Mouse (Mus musculus) fibroblast of lung, adult 2 months (primary cell): ENCODE results near the gene Atp5g2.

Experiments used
- DNase-seq: peaks from one replicate; pipeline ENCODE4 v3.0.0-alpha.2; 2011; ENCODE audit warnings: low read depth

Gene Atp5g2

DNA sequence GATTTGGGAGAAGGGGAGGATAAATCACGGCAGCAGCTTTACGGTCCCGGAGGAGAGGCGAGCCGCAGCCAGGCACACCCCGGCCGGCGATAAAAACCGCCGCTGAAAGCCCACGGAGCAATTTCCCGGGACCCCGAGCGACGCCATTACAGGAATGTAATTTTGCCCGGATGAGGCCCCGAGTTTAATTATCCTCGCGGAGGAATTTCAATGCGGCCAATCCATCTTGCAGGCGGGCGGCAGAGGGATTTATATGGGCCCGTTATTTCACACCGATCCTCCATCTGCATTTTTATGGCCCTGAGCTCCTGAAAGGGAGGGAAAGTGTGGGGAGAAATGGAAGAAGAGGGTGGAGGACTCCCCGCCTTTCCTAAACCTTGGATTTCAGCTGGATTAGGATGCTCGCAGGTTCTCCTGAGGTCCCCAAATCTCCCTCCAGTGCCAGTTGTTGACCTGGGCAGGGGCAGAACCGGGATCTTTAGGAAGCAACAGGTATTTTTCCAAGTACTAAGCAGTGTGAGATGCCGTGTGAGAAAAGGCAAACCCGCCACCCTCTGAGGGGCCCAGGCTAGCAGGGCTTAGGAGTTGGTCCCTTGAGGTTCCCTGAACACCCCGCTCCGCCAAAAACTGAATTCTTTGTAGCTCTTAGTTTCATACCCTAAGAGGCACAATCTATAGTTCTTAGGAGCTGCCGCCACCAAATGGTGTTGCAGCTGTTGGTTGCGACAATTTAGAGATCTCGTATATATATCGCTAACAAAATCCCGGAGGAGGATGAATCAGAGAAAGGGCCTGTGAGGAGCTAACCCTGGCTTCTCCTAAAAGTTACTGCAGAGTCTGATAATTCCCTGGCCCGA, at the start of gene Atp5g2:
Atp5g2 (minus strand) TSS at position 138 of the 857 bp plus-strand sequence.
- DNase-seq, result no peak

DNA sequence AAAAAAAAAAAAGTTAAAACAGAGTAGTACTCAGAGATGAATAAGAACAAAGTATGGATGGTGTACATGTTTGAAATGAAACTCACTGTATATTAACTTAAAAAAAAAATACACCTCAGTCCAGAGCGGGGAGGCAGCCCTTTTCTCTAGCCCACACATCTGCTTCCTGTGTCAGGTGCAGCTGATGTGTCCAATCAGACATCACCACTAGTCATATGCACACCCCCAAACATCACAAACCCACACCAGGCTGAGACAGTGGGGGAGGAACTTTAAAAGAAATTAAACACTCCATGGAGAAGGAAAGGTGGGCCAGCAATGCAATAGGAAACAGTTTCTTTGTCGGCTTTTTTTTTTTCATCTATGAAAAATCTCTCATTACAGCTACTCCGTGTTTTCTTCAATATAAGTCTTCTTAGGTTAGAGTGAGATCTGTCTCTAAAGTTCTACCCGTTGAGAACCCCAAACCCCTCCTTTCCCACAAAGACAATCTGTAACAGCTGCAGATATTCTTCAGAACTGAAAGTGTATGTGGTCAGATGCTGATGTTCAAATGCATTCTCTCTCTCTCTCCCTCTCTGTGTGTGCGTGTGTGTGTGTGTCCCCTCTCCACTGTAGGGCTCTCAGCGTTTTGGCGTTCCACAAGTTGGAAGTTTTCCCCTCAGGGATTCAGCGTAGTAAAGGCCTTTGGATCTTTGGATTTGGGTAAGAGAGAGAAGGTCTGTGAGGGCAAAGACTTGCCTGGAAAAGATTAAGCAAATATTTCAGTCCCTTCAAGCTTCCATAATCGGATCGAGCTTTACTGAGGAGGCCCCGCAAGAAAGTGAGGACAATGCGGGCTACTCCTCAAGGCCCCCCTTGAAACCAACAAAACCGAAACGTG, 49.1 kb upstream of the Atp5g2 start:
- DNase-seq, result no peak

DNA sequence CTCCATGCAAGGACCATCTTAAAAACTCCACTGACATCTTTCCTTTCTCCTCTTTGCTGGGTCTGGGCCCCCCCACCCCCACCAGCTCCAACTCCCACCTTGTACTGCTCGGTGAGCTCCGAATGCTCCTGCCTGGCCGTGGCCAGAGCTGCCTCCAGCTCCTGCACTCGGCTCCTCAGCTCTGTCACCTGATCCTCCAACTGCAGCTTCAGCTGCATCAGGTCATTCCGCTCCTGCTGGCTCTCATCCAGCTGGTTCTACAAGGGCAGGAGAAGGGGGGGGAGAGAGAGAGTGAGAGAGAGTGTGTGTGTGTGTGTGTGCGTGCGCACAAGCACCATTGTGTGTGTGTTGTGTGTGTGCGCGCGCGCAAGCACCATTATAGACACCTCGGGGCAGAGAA, 44.0 kb upstream of the Atp5g2 start:
- no peak for DNase-seq

DNA sequence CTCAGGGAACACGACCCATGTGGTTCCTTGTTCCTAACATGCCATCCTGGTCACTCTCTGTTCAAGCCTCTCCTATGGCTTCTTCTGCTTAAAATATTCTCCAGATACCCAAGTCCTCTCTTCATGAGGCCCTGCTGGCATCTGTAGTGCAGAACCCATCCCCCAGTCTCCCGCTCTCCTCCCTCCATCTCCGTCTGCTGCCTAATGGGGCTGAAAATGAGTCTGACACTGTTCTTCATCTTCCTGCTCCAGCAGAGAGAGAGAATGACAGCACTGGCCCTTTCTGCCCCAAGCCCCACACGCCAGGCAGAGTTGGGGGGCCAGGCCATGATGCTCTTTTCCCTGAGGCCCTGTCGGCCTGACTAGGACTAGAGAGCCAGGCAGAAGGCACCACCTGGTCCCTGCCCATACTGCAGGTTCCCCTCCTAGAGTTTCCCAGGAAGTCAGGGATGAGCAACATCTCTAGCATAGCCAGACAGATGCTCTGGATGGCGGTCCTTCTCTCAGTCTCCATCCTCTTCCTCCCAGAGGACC, 35.7 kb upstream of the Atp5g2 start:
- DNase-seq, result no peak

DNA sequence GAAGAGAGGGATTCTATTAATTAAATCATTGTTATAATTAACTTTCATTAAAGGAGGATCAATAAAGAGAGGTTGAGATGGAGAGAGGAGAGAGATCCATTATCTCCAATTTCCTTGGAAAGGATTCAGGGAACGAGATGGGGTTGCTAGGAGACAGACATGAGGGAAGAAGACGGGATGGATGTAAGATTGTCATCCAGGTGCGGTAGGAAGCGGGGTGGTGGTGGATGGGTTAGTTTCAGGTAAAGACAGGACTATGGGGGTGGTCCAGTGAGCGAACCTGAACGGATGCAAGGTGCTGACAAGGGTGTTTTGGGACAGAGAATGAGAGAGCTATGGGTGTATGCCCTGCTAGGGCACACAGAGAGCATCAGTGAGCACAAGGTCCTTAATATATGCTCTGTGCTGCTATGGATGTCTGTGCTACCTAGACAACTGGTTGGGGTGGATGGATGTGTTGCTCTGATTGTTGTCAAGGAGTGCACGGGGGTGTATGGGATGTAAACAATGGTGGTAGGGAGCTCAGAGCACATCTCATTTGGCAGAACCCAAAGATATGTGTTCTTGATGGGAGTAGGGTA, 33.9 kb upstream of the Atp5g2 start:
- DNase-seq, result no peak

DNA sequence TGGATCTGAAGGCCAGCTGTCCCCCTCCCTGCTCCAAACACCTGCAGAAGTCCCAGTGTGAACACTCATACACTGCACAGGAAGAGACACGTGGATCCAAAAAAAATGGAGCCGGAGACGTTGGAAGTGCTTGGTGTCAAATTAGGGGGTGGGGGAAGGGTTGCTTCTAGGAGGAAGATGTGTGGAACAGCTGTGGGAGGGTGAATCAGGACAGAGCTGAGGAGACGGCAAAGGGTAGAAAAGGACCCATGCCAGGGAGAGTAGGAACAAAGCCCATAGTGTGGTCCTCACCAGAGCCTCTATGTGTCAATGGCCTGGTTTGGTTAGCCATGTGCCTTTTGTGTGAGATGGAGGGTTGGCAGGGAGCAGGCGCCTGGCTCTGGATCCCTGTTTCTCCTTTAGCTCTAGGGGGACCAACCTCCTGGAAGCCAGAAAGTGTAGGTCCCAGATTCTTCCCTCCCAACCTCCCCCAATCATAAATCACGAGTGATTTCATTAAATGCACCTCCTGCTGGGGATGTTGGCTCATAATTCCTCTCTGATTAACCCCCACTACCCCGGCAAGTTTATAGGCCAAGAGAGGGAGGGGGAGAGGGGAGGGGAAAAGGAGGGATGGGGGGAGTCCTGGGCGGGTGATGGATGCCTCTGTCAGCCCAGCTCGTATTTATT, 33.2 kb upstream of the Atp5g2 start:
- DNase-seq, result no peak

DNA sequence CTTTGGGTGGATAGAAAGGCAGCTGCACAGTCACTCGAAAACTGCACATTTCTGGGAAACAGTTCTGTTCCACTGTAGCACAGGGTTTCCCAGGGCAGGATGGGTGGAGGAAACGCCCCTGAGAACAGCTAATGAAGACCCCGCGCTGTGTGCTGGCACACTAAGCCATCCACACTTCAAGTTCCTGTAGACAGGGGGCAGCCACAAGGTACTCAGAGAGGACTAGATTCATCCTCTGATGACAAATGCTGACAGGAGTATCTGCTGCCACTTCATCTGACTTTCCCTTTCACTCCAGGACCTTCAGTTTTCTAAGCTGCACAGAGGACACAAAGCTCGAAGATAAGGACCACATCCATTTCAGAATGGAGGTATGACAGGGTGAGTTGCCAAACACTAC, 32.7 kb upstream of the Atp5g2 start:
- no peak for DNase-seq

DNA sequence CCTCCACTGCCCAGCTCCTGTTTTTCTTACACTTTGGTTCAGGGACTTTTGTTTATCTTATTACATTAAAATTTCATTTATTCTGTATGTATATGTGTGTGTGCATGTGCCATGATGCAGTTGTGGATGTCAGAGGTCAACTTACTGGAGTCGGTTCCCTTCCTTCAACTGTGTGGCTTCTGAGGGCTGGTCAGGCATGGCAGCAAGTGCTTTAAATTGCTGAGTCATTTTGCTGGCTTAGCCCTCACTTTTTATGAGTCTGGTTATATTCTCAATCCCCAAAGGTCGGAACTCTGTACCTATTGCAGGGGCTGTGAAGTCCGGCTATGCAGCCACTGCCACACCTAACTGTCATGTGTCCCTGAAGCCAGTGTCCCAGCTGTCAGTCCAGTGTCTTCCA, 30.8 kb upstream of the Atp5g2 start:
- no peak for DNase-seq

DNA sequence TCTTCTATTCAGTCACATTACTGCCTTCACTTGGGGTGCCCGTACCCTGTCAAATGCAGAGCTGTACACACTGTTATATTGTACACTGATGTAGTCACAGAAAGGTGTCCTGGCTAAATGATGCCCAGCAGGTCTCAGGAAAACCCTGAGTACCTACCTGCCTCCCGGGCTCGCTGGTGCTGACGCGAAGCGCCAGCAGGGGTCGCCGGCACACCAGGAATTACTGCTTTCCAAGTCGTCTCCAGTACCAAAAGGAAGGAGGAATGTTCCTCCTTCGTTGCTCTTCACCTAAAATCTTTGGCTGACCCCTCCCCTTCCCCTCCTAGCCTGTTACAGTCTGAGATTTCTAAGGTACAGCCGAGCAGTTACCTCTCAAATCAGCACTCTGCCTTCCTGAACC, 26.0 kb upstream of the Atp5g2 start:
- DNase-seq, result no peak

DNA sequence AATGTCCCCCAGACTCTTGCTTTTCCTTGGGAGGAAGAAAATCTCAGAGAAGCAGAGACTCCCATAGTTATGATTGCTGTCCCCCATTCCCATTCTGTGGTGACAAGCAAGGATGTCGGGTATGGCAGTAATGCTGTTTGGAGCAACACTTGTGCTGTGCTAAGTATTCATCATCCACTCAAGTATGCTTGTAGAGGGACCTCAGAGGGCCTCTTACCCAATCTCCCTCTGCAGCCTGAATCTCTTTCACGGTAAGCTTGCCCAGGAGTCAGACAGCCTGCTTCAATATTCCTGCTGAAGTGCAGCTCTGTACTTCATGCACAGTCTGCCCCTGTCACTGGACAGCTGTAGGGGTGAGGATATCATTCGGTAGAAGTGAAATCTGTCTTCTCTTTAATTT, 24.7 kb upstream of the Atp5g2 start:
- no peak for DNase-seq

DNA sequence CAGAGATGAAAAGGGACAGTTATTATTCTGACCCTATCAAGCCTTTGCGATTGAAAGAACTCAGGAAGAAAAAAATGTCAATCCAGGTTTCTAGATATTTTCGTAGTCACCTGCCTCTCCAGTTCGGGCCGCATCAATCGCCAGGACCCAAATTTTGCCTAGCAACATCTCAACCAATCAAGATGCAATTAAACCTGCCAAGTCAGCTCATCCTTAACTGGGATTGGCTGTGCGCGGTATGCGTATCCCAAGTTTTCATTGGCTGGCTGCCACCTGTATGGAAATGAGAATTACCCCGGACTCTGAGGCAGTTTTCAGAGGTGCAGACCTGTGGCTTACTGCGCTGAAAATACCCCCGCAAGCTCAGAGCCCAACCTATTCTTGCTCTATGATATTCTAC, 21.4 kb upstream of the Atp5g2 start:
- DNase-seq, result no peak

DNA sequence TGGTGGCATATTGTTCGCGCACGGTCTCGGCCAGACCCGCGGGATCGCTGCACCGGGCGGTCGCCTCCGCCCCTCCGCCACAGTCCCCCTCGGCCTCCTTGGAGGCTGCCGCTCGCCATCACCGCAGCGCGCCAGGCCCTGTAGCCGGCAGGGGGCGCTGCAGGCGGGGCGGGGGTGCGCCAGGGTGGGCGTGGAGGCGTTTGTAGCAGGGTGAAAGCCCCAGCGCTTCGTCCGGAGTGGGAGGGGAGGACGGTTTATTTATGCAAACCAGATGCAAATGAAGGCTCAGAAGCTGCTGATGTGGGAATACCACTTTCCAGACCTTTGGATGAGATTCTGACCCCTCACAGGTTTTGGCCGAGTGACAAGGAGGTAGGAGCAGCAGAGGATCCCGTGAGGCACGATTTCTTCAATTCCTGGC, 20.8 kb upstream of the Atp5g2 start:
- DNase-seq, result no peak

DNA sequence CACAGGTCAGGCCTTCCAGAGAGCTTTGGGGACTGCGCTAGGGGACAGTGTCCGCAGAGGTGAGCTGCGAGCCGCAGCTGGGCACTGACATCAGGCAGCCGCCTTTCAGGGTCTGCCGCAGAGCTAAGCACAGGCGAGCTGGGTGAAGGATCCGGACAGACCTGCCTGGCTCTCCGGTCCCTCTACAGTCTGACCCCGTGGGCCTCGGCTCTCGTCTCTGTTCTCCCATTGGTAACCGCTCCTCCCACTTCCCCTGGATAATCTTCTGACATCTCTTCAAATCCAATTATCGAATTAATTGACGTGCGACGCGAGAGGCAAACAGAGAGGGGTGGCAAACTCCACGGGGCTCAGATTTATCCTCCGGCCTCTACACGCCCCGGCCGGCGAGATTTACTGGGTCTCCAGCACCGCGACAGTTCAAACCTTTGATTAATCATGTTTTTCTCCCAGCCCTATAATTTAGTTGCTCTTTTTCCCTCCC, 20.2 kb upstream of the Atp5g2 start:
- DNase-seq, result no peak

DNA sequence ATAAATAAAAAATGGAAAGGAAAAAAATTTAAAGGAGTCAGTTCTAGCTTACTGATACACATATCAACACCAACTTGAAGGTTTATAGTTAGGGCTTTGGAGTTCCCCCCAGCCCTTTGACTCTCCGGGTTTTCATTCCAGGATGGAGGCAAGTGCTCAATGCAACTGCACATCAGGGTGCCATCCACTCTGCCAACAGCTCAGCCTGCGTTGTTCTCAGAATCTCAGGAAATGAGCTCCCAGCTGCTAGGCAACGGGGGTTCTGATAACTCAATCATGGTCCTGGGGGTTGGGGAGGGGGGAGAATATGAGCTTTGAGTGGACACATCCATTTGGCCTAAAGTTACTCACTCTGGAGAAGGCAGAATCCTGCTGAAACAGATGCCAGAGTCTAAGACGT, 13.6 kb upstream of the Atp5g2 start:
- DNase-seq, result no peak

DNA sequence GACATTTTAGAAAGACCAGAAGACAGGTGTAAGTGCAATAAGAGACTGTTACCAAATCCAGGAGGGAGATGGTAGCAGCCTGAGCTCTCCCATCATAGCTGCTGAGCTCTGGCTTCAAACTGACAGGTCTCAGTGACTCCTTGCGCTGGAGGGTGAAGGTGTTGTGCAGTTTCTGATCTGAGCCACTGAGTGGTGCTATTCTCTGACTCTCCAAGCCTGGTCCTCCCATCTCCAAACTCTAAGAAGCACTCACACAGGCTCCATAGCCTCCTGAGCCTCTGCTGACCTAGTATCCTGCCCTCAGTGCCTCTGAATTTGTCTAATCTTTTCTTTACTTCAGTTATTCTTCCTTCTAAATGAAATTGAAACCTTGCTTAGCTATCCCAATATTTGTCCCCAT, 11.5 kb upstream of the Atp5g2 start:
- DNase-seq, result no peak

DNA sequence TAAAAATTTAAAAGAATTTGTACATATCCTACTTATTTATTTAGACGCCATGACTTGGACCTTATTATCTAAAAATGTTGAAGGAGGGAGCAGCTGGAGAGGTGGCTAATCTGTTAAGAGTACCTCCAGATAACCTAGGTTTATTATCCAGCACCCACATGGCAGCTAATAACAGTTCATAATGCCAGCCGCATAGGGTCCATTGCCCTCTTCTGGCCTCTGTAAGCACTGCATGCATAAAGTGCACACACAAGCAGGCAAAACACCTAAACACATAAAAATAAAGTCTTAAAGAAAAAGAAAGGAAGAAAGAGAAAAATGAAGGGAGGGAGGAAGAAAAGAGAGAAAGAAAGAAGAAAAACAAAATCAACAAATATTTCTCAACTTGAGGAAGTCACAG, 4.2 kb upstream of the Atp5g2 start:
- no peak for DNase-seq

DNA sequence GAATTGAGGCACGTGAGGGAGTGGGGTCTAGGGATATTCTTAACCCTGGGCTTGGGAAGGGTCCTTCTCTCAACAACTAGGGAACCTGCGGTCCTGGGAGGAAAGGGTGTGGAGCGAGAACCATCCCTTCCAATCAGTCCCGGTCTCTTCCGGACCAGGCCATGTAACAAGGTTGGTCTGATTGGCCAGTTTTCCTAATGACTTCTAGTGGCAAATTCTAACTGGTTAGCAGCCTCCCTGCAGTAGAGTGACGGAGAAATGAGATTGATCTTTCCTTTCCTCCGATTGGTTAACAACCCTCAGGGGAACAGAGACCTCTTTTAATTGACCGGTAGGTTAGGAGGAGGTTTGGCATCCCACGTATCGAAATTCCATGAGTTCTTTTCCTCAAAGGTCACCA, 1.4 kb upstream of the Atp5g2 start:
- DNase-seq, result no peak

DNA sequence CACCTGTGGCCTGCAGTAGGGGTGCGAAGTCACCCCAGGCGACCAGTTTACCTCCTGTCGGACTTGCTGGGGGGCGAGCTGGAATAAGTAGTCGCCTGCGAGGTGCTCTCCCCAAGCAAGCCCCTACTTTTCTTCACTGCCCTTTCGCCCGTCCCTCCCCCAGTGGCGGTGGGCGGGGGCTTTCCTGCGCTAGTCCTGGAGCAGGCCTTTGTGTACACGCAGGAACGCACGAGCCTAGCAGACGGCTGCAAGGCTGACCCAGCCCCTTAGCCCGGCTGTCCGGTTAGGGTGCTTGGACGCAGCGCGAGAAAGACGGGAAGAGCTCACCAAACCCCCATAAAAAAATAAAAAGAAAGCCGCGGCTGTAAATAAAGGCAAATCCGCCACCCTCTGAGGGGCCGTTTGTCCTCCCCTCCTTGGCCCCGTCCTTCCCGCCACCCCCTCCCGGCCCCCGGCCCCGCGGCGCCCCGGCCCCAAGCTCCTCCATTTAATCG, 384 bp downstream of the Atp5g2 start:
- no peak for DNase-seq

DNA sequence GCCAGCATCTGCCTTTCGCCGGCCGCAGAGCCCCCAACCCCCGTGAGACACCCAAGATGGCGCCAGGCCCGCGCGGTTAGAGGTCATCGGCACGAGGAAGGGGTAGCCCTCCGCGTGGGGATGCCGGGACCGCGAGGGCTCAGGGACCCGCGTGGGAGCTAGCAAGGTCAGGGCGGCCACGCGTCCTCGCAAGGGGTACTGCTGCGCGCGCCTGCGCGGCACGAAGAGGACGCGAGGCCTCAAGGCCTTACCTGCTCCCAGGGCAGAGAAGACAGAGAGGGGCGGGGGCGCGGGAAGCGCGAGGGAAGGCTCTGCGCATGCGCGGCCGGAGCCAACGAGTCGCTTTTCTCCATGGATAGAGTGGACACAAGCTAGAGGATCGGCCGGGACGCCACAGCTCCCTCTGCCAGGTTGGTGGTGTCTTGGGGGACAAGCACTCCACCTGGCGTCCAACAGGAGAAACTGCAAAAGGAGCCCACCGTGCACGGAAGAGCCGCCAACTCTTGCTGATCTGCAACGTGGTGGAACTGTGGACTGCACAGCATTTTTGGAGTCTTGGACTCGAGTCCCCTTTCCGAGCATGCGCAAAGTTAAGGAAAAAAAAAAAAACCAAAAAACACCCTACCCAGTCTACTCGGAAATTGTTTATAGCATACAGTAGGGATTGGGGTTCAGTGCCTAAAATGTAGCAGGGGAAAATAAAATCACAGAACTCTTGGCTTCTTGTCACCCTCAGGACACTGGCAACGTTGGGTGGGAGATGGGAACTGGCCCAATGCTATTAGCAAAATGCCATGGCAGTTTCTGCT, 1.2 kb downstream of the Atp5g2 start:
- peak; percentile 97 for DNase-seq

DNA sequence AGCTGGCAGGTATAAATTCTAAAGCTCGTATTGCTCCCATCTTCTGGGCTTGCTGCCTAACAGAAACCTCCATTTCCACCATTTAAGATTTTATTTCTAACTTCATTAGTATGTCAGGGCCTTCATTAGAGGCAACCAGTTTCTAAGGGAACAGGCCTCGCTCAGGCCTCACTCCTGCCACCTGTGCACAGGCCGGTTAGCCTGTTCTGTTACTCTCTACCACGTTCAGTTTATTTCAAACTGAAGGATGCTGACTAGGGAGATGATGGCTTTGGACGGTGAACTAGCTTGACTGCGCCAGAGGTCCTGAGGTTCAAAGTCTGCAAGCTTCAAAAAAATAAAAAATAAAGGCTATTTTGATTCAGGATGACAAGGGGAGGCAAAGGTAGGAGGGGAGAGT, 1.9 kb downstream of the Atp5g2 start:
- no peak for DNase-seq

DNA sequence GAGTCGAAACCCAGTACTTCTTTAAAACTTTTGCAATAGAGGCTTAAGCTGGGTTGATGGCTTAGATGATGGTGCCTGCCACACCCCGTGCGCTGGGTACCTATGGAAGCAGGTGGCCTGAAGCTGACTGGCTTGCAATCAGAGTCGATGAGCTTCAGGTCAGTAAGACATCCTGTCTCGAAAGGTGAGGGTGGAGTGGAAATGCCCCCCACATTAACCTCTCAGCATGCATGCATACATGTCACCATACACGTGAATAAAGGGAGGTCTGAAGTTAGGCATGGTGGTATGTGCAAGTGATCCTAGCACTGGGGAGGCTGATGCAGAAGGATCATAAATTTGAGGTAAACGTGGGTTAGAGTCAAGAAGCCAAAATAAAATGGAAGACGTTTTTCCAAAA, 2.6 kb downstream of the Atp5g2 start:
- no peak for DNase-seq
